Mouse (Mus musculus) lung, postnatal 4 days (tissue): Measurements from ENCODE around the gene Poldip3.
A peak's percentile ranks its signal among the peaks of the same experiment; 100 is the strongest.

Experiments
- DNase-seq, 2 experiments: peaks; one replicate each; pipeline ENCODE4 v3.0.0; 2021

Gene Poldip3

DNA sequence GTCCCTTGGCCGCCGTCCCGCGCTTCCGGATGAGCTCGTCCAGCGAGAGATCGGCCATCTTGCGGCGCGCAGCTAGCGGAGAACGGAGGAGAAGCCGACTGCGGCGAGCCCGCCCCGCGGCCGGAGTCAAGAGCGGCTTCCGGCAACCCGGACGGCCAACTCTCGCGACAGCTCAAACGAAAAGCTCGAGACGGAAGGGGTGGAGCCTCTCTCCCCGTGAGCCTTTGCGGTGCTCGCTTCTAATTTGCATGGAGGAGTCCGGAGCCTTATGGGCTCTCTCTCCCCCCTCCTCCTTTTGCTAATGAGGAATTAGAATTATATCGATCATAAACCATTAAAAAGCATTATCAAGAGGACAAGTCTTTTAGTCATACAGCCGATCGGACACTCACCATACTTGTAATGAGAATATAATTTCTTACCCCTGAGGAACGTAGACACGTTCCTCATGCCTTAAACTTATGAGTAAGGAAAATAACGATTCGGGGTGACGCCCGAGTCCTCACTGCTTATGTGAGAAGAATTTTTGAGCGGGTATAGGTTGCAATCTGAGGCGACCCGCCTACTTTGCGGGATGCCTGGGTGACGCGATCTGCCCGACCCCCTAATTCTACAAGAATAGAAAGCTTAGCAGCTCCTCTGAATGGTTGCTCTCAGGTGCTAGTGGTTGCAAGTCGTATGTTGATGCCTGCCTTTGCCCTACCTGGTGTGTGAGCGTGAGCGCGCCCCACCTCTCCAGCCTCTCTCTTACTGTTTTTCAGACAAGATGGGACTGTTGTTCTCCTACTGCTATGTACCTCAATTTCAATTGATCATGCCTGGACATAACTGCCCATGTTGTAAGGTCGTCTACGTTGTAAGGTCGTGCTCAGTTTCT is at the start of gene Poldip3:
Gene Poldip3, minus strand, starts transcription at position 189 of the 877 bp plus-strand sequence.
- DNase-seq: peak; percentile 98

DNA sequence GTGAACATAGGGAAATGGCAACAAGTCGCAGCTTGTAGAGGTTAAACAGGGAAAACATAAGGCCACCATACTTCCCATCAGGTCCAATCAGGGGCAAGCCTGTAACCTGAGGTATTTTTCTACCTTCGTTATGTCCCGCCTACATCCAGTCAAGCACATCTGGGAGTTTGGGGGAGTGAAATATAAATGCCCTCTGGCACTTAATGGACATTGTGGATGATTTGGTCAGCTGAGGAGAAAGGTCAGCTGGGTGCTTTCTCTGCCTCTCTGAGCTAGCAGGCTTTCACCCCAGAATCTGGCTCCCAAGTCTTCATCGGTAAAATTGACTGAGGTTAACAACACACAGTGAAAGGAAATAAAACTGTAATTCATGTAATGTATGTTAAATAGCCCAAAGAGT is 44.2 kb upstream of the Poldip3 start:
- DNase-seq: no peak

DNA sequence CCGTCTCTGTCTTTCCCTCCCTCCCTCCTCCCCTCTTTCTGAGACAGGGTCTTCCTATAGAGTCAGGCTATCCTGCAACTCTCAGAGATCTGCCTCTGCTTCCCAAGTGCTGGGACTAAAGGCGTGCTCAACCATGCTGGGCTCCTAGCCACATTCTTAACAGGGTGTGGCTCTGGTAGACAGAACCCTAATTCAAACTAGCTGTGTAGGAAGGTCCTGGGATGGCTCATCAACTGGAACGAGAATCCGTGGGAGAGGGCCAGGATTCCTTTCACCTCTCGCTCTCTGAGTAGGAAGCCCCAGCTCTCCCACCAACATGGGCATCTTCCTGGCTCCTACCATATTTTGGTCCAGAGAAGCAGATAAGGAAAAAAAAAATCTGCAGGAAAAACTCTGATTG is 33.2 kb upstream of the Poldip3 start:
- DNase-seq: no peak

DNA sequence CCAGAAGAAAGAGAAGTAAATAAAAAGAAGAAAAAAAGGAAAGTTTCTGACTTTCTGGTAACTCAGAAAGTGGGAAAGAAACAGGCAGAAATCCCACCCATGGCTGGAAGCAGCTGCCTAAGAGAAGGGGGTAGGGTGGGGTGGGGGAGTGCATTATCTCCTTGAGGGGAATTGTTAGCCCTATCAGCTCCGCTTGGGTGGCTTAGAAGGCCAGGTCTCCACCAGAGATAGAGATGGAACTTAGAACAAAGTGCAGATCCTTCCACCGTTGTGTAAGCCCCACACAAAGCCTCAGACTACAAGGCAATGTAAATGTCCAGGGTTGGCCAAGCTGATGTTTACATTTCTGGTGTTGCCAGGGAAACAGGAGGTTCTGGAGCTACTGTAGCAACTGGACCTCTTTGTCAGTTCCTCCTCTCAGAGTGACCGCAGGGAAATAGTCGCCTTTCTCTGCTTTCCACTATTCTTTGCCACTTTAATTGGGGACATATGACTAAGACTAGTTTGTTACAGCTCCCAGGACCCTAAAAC is 32.7 kb upstream of the Poldip3 start:
- no peak for DNase-seq

DNA sequence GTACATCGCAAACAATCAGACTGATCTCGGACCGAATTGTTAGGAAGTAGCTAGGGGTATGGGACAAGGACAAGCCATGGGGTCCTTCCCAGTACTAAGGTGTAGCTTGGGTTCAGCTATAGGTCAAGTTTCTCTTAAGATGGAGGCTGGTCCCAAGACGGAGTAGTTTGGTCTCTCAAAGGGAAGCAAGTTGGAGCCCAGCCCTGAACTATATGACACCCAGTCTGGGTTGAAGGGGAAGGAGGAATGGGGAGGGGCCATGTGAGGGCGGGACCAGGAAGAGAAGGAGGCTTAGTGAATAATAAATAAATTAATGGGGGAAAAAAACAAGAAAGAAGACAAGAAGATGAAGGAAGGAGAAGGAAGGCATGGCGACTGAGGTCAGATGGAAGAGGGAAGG is 30.8 kb upstream of the Poldip3 start:
- DNase-seq: no peak

DNA sequence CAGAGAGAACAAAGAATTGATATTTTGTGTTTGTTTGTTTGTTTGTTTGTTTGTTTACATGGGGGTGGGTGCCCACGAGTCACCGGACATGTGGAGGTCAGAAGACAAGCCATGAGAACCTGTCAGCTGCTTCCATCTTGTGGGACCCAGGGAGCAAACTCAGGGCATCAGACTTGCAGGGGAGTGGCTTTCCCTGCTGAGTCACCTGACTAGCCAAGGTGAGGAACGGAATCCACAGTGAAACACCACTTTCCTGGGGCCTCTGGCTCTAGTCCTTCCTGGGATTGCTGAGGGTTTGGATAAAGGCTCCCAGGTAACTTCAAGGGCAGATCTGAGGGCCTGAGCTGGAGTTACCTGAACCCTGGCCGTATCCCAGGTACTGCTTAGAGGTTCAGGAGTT is 27.5 kb upstream of the Poldip3 start:
- DNase-seq: no peak

DNA sequence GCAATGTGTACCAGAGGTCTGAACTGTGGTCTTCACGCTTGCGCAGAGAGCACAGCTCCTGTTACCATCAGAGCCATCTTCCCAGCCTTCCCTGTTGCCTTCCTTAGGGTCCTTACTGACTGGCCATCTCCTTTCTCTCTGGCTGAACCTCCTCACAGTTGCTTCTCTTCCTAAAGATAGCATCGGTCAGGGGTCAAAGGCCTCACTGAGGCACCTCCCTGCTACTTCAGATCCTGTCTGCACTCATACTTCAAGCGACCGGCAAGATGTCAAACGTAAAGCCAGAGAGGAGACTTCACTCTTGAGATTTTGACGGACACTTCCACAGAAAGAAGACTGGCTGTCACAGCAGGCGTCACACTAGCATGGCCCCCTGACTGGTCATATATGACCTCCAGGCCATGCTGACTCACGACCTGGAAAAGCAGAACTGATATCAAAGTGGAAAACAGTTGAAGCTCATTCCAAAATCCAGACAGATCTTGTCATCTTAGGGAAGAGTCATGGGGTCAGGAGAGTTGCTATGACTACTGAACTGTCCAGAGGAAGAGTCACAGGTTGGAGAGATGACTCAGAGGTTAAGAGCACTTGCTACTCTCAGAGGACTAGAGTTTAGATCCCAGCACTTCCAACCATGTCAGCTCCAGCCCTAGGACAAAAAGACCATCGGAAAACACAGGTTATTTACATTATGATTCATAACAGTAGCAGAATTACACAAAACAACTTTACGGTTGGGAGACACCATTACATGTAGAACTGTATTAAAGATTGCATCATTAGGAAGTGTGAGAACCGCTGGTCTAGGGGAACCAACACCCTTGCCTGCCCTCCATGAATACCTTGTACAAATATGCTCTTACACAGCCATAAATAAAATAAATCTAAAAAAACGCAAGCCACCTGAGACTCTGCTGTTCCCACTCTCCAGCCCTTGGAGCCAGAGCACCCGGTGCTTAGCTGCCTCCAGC is 25.0 kb upstream of the Poldip3 start:
- DNase-seq: no peak

DNA sequence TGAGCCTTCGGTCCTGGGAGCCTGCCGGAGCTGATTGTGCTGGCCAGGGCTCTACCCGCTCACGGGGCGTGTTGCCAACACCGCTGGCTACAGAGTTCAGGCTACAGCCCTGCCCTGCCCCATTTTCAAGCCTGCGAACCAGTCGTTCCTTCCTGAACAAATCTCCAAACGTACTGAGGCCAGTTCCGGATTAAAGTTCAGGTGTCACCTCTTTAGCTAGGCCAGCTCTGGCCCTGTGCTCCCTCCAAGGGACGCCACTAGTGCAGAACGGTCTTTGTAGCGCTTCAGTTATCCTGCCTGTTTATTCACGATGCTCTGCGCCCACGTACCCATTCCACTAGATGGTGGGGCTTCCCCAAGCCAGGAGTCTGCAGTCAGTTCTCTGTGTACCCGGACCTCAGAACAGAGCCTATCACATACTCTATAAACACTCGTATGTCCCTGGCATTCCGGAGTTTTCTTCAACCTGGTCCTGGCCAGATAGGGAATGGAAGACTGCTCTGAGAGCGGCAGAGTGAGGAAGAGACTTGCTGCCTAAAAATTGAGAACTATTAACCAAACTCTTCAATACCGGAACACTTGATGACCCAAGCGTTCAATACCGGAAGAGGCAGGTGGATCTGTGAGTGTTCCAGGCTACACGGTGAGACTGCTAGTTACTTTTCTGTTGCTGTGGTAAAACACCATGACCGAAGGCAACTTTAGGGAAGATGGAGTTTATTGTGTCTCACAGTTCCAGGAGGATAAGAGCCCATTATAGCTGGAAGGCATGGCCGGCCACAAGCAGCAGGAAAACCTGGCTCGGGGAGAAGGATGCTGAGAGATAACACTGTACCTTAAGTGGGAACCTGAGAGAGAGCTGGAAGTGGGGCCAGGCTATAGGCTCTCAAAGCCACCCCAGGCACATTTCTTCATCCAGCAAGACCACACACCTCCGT is 23.6 kb upstream of the Poldip3 start, which contains the start of gene Cyb5r3:
Gene Cyb5r3, minus strand, starts transcription at position 101 of the 938 bp plus-strand sequence.
- DNase-seq: no peak

DNA sequence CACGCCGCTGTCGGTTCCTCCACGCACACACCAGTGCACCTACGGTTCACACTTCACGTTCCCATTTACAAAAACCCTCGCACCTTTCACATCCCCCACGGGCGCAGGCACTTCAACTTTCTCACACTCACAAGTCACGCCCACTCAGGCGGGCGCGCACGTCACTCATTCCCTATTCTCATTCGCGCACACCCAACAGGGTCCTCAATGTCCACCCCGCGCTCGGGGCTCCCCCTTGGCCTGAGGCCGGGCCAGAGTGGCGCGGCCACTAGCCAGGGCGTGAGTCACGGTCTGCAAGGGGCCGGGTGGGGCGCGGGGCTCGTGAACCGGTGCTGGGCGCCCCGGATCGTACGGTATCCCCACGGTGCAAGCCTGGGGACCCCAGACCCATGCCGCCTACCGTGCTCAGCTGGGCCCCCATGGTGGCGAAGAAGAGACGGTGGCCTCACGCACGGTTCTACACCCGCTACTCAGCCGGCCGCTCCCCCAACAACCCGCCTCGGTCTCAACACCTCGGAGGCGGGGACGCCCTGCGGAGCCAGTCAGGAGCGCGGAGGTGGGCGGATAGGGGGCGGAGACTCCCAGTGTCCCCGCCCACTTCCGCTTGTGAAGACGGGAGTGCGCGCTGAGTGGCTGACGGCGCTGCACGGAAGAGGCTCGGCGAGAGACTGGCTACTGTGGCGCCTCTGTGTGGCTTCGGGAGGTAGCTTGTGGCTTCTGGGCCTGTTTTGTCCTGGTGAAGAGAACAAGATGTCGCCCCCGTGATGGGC is 22.7 kb upstream of the Poldip3 start:
- peak; percentile 97 to 99 for DNase-seq

DNA sequence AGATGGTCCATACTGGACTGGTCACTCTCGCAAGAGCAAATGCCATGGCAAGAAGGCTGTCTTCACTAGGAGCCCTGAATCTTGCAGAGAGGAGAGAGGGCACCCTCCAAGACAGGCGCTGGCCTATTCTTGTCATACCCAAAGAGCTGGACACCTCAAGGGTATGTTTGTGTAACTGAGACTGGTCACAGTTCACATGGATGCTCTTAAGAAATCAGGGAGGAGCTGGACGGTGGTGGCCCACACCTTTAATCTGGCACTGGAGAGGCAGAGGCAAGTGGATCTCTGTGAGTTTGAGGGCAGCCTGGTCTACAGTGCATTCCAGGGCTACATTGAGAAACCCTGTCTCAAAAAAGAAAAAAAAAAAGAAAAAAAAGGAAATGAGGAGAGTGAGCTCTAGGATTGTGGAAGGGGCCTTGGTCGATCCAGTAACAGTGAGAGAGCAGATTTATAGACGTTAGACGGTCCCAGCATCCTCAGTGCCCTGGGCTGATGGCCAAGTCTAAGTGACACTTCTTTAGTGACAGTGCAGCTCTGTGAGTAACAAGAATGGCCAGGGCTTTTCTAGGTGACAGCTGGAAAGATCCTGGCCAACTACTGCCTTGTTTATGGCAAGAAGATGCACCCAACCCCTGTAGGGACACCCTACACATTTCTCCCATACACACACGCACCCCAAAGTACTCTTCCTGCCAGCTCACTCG is 21.9 kb upstream of the Poldip3 start:
- peak in 1 of 2 experiments; percentile 52 for DNase-seq

DNA sequence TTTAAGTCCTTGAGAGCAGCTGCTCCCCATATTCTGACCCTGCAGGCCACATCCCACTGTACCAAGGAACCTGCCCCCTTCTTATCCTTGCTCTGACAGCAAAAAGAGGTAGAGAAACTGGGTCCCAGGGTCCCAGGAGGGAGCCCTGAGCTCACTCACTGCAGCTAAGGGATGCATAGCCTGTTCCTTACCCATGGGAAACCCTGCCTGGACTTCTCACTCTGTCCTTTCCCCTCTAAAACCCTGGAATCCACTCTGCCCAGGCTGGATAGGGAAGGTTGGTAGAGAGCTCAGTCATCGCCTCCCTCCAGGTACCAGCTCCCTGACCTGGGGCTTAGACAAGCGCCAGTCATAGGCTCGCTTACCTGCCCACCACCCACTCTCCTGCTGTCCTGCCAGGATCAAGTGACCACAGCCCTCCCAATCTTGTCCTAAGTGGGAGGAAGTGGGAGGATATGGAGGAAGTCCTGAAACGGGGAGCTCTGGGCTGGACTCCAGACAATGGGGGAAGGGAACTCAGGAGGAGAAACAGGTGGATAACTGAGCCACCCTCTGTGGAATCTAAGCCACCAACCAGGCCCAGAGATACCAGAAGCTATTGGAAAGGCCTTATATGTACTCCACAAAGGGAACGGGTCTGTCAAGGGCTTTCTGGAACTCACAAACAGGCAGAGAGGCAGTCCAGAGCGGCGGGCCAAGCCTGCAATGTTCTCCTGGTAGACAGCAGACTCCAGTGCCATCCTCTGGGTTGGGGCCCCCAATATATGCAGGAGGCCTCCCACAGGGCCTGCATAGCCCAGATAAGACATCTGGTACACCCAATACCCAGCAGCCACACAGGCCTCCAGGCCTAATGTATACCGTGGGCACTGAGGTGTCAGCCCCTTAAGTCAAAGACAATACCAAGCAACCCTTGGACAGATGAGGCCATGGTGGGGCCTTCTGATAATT is 20.9 kb upstream of the Poldip3 start:
- peak; percentile 51 to 57 for DNase-seq

DNA sequence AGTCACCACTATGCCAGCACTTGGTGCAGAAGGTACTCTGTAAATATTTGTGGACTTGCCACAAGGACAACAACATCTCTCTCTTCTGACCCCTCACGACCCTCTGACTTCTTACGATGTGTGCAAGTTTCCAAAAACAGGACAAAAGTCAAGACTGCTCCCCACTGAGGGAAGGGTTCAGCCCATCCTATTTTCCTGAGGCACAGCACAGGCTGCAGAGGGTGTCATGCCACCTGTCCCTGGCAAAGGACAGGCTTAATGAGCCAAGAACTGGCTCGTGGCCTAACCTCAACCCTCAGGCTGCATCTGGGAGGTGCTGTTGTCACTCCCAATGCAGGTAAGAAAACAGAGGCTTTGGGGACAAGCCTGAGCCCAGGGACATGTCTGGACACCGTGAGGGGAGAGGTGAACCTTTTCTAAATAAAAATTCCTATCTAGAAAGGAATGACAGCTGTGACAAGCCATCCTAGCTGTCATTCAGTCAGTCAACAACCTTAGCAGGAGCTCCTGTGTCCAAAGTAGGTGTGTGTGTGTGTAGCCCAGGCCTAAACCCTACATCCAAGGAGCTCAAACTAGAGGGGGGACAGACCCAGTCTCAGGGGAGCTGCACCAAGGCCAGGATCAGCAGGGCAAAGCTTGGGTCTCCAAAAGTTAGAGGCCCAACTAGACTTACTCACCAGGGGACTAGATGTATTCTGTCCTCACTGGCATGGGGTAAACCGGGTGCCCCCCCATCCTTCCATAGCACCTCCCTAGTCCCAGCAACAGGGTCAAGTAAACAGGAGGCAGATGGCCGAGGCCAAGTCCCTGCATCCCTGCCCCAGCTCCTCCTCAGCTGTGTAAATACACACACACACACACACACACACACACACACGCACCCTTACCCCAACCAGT is 19.9 kb upstream of the Poldip3 start:
- DNase-seq: no peak

DNA sequence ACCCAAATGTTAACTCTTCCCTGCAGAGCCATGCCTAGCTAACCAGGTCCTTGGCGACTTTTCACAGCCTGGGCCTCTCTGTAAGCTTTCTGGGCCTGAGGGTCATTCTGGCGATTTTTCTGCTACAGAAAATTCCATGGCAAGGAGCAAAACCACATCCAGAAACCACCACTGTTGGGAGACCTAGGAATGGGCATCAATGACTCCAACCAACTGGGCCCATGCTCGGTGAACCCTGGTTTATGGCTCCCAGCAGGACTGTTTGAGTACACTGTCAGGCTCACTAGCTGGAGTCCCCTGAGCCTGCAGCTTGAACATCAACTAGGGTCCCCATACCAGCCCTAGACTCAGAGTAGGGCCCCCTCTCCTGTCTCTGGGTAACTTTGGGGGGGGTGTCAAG is 19.1 kb upstream of the Poldip3 start:
- DNase-seq: no peak

DNA sequence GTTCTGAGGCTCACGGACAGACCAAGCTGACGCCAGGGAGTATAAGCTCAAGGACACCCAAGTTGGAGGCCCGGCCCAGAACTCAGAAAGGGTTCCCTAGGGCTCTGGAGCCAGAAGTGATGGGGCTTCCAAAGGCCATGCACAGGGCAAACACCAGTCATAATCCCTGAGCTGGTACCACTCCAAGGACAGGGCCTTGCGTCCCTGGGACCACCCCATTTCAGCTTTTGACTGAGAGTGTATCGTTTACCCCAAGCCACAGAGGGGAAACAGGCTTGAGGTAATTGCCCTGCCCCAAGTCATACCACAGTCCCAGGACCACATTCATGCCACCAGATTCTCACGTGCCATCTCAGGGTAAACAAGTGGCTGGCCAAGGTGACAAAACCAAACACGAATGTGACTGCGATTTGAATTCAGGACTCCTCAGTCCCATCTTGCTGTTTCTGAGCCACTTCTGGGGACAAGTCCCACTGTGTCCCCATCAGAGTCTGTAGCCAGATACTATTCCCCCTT is 18.4 kb upstream of the Poldip3 start:
- DNase-seq: no peak

DNA sequence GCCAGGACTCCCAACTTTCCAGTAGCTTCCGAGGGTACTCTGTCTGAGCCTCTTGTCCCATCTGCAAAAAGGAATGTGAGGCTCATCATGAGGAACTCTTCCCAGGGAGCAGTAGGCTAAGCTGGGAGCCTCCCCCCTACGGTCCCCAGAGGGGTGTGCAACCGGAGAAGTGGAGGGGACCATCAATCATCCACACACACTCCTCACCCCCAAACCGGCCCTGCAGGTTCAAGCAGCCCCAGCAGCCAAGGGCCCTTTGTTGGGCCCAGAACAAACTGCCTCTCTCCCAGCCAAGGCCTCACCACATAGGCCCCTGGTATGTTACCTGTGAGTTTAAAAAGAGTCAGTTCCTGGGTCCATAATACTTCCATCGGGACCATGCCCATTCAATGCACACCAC is 17.9 kb upstream of the Poldip3 start:
- peak; percentile 44 to 68 for DNase-seq

DNA sequence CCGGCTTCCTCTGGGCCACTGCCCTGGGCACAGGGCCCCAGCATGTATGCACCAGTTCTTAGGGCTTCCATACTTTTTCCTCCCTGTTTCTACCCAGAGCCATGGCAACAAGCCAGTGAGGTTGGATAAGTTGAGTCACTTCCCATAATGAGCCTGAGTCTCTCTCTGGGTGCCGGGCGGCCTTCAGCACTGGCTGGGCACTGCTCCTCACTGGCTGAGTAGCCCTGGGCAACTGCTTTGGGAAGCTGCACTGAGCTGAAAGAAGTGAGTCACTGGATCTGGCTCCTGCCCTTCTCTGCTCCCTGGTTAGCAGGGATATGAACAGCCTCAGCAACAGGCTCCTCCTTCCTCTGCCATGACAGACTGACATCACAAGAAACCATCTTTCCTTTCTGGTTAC is 17.5 kb upstream of the Poldip3 start:
- DNase-seq: peak in 1 of 2 experiments; percentile 38

DNA sequence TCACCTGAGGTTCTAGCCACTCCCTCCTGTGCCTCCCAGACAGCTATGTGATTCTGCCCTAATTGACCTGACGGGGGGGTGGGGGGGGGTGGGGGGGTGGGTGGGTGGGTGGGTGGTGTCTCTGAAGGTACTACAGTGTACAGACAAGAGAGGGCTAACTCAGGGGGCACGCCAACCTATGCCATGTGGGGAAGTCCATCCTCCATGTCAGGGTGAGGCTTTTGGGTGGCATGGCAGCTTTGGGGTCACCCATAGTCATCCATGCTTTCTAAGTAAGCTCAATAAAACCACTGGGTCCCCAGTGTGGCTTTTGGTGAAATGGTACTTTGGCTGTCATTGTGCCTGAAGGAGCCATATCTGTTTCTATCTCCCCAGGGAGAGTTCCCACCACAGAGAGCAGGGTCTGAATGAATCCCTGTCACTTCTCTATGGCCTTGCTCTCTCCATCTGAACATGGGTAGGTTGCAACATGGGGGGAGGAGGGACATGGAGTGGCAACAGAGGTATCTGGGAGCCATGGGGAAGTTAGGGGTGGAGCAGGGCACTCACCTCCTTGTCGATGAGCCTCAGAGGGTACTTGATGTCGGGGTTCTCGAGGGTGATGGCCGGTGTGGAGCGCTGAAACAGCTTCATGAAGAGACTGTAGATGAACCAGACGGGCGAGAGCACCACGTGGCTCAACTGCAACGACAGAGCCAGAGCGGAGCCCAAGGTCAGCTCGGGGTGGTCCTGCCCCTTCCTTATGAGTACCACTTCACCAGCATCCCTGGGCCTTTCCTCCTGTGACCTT is 16.5 kb upstream of the Poldip3 start:
- no peak for DNase-seq
